Mouse (Mus musculus): Measurements from ENCODE around the gene Cldn13. TPM values are rescaled to one million over a fixed set of nuclear protein-coding genes. Genes with fewer than 3 reads are reported as not detected.
"Not testable (repeated sequence)": the region's sequence is repeated elsewhere in the genome, so short reads cannot be mapped to it uniquely, and the experiment has no call there.

Cldn13 gene
- not detected in 2 replicates for total RNA-seq (2012; rRNA removed)

- in situ Hi-C loops (cut with MboI; ENCODE audit: low sequenced_read_pairs in 2 of 2, unreplicated experiment in 2 of 2) = no loop called here
- no peak within 1 kb of the TSS for H3K4me3 ChIP-seq (ENCODE audit: insufficient read depth in 1 of 2, low read depth in 1 of 2, low read length in 2 of 2, poor library complexity in 1 of 2, severe bottlenecking in 1 of 2)
- H3K9me3 ChIP-seq (ENCODE audit: control insufficient read depth, insufficient read depth, low read depth, low read length) = no peaks in the 10 kb centered on the region
- H3K9ac ChIP-seq (ENCODE audit: insufficient read depth, low read depth, low read length, poor library complexity, severe bottlenecking) = no peak within 1 kb of the TSS
- DNase-seq (ENCODE audit: low read depth, low spot score) = no peak
- no peaks in the 10 kb centered on the region for H3K36me3 ChIP-seq (ENCODE audit: control insufficient read depth, insufficient read depth, low read length, poor library complexity, severe bottlenecking)
- H3K4me1 ChIP-seq (ENCODE audit: control insufficient read depth in 2 of 2, insufficient read depth in 2 of 2, low read length in 2 of 2, poor library complexity in 1 of 2) = peaks cover 3 to 4% of the 10 kb centered on the region in 2 experiments; a peak in 2 of 4 replicates
- TF ChIP-seq MAFK (IDR thresholded peaks at IDR 0.05; ENCODE audit: insufficient read depth, low read depth, low read length) (no peak), CHD2 (IDR thresholded peaks at IDR 0.05; ENCODE audit: low read depth, low read length) (no peak), ZC3H11A (IDR thresholded peaks at IDR 0.05; ENCODE audit: borderline replicate concordance, low read depth, low read length) (no peak), ZNF384 (IDR thresholded peaks at IDR 0.05; ENCODE audit: low read depth, low read length) (no peak), HCFC1 (IDR thresholded peaks at IDR 0.05; ENCODE audit: borderline replicate concordance, insufficient read depth, low read length) (no peak)
- no peak within 1 kb of the TSS for H3K27ac ChIP-seq (ENCODE audit: insufficient read depth, low read depth, low read length, poor library complexity, severe bottlenecking)
Measured at GRCm38 (mm10) chr5:134915311-134915710, at the start of gene Cldn13. TSS of gene Cldn13 (minus strand) at chr5:134915526.

GRCm38 (mm10) chr5:134964655-134965054 is 49.3 kb upstream of the Cldn13 start:
- in situ Hi-C loops (cut with MboI; ENCODE audit: low sequenced_read_pairs in 2 of 2, unreplicated experiment in 2 of 2) = not testable (repeated sequence)

GRCm38 (mm10) chr5:134963546-134963945 is 48.2 kb upstream of the Cldn13 start:
- in situ Hi-C loops (cut with MboI; ENCODE audit: low sequenced_read_pairs in 2 of 2, unreplicated experiment in 2 of 2) = no loop called here
- H3K9me3 ChIP-seq (ENCODE audit: control insufficient read depth, insufficient read depth, low read depth, low read length) = no peaks in the 10 kb centered on the region
- no peak overlapping the region for H3K9ac ChIP-seq (ENCODE audit: insufficient read depth, low read depth, low read length, poor library complexity, severe bottlenecking)
- H3K36me3 ChIP-seq (ENCODE audit: control insufficient read depth, insufficient read depth, low read length, poor library complexity, severe bottlenecking) = no peaks in the 10 kb centered on the region
- peaks cover 2 to 31% of the 10 kb centered on the region in 2 experiments; a peak in 2 of 4 replicates for H3K4me1 ChIP-seq (ENCODE audit: control insufficient read depth in 2 of 2, insufficient read depth in 2 of 2, low read length in 2 of 2, poor library complexity in 1 of 2)
- DNase-seq (ENCODE audit: low read depth, low spot score) = no peak
- no peak overlapping the region for H3K27ac ChIP-seq (ENCODE audit: insufficient read depth, low read depth, low read length, poor library complexity, severe bottlenecking)
- TF ChIP-seq MAFK (IDR thresholded peaks at IDR 0.05; ENCODE audit: insufficient read depth, low read depth, low read length) = peak; percentile 22; the same call in 1 of the 2 replicates
- no peak for TF ChIP-seq CHD2 (IDR thresholded peaks at IDR 0.05; ENCODE audit: low read depth, low read length)
- no peak overlapping the region for H3K4me3 ChIP-seq (ENCODE audit: insufficient read depth in 1 of 2, low read depth in 1 of 2, low read length in 2 of 2, poor library complexity in 1 of 2, severe bottlenecking in 1 of 2)

More at GRCm38 (mm10) chr5:134964655-134965054, 49.3 kb upstream of the Cldn13 start:
- not testable (repeated sequence) for DNase-seq (ENCODE audit: low read depth, low spot score); H3K9ac ChIP-seq (ENCODE audit: insufficient read depth, low read depth, low read length, poor library complexity, severe bottlenecking); H3K4me3 ChIP-seq (ENCODE audit: insufficient read depth in 1 of 2, low read depth in 1 of 2, low read length in 2 of 2, poor library complexity in 1 of 2, severe bottlenecking in 1 of 2); H3K36me3 ChIP-seq (ENCODE audit: control insufficient read depth, insufficient read depth, low read length, poor library complexity, severe bottlenecking); H3K27ac ChIP-seq (ENCODE audit: insufficient read depth, low read depth, low read length, poor library complexity, severe bottlenecking); H3K9me3 ChIP-seq (ENCODE audit: control insufficient read depth, insufficient read depth, low read depth, low read length)
- peaks cover 4 to 29% of the 10 kb centered on the region in 2 experiments; a peak in 2 of 4 replicates for H3K4me1 ChIP-seq (ENCODE audit: control insufficient read depth in 2 of 2, insufficient read depth in 2 of 2, low read length in 2 of 2, poor library complexity in 1 of 2)

DNA sequence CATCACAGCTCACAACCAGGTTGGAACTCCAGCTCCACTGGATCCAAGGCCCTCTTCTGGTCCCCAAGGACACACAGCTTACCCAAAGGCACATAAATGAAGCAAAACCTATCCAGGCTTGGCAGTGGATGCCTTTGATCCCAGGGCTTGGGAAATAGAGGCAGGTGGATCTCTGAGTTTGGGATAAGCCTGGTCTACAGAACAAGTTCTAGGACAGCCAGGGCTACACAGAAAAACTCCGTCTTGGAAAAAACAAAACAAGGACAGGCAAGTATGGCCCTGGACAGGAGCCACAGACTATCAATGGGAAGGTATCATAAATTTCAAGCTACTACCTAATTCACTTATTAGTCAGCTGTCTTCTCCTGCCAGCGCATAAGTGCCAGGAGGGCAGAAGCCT is 46.2 kb upstream of the Cldn13 start:
- Histone ChIP-seq H3K9ac (ENCODE audit: insufficient read depth, low read depth, low read length, poor library complexity, severe bottlenecking) (no peak overlapping the region), H3K4me3 (ENCODE audit: insufficient read depth in 1 of 2, low read depth in 1 of 2, low read length in 2 of 2, poor library complexity in 1 of 2, severe bottlenecking in 1 of 2) (no peak overlapping the region), H3K27ac (ENCODE audit: insufficient read depth, low read depth, low read length, poor library complexity, severe bottlenecking) (no peak overlapping the region), H3K36me3 (ENCODE audit: control insufficient read depth, insufficient read depth, low read length, poor library complexity, severe bottlenecking) (no peaks in the 10 kb centered on the region), H3K4me1 (ENCODE audit: control insufficient read depth in 2 of 2, insufficient read depth in 2 of 2, low read length in 2 of 2, poor library complexity in 1 of 2) (peaks cover 3 to 29% of the 10 kb centered on the region in 2 experiments; a peak in 3 of 4 replicates), H3K9me3 (ENCODE audit: control insufficient read depth, insufficient read depth, low read depth, low read length) (no peaks in the 10 kb centered on the region)
- no peak for DNase-seq (ENCODE audit: low read depth, low spot score)
- no peak for TF ChIP-seq MAFK (IDR thresholded peaks at IDR 0.05; ENCODE audit: insufficient read depth, low read depth, low read length)
- no peak for TF ChIP-seq CHD2 (IDR thresholded peaks at IDR 0.05; ENCODE audit: low read depth, low read length)
- TF ChIP-seq ZC3H11A (IDR thresholded peaks at IDR 0.05; ENCODE audit: borderline replicate concordance, low read depth, low read length) = no peak
- TF ChIP-seq ZNF384 (IDR thresholded peaks at IDR 0.05; ENCODE audit: low read depth, low read length) = no peak
- in situ Hi-C loops (cut with MboI; ENCODE audit: low sequenced_read_pairs in 2 of 2, unreplicated experiment in 2 of 2) = no loop called here

GRCm38 (mm10) chr5:134960430-134960829 is 45.1 kb upstream of the Cldn13 start:
- Histone ChIP-seq H3K36me3 (ENCODE audit: control insufficient read depth, insufficient read depth, low read length, poor library complexity, severe bottlenecking) (no peaks in the 10 kb centered on the region), H3K27ac (ENCODE audit: insufficient read depth, low read depth, low read length, poor library complexity, severe bottlenecking) (no peak overlapping the region), H3K4me3 (ENCODE audit: insufficient read depth in 1 of 2, low read depth in 1 of 2, low read length in 2 of 2, poor library complexity in 1 of 2, severe bottlenecking in 1 of 2) (no peak overlapping the region), H3K9ac (ENCODE audit: insufficient read depth, low read depth, low read length, poor library complexity, severe bottlenecking) (0 out of 2 replicates have a peak overlapping the region, but pooled peaks have one; percentile 14), H3K4me1 (ENCODE audit: control insufficient read depth in 2 of 2, insufficient read depth in 2 of 2, low read length in 2 of 2, poor library complexity in 1 of 2) (peaks cover 3 to 29% of the 10 kb centered on the region in 2 experiments; a peak in 3 of 4 replicates), H3K9me3 (ENCODE audit: control insufficient read depth, insufficient read depth, low read depth, low read length) (no peaks in the 10 kb centered on the region)
- DNase-seq (ENCODE audit: low read depth, low spot score) = no peak
- in situ Hi-C loops (cut with MboI; ENCODE audit: low sequenced_read_pairs in 2 of 2, unreplicated experiment in 2 of 2) = no loop called here
- no peak for TF ChIP-seq HCFC1 (IDR thresholded peaks at IDR 0.05; ENCODE audit: borderline replicate concordance, insufficient read depth, low read length)
- no peak for TF ChIP-seq MAFK (IDR thresholded peaks at IDR 0.05; ENCODE audit: insufficient read depth, low read depth, low read length)
- no peak for TF ChIP-seq ZNF384 (IDR thresholded peaks at IDR 0.05; ENCODE audit: low read depth, low read length)
- no peak for TF ChIP-seq CHD2 (IDR thresholded peaks at IDR 0.05; ENCODE audit: low read depth, low read length)
- no peak for TF ChIP-seq ZC3H11A (IDR thresholded peaks at IDR 0.05; ENCODE audit: borderline replicate concordance, low read depth, low read length)

Measured in ES-E14 (cell line).